Mouse (Mus musculus): ENCODE data around the gene Ndufa8. TPM values are rescaled to one million over a fixed set of nuclear protein-coding genes. Genes with fewer than 3 reads are reported as not detected.

Gene Ndufa8
- polyA plus RNA-seq, 1 experiment from 2014 or later = 287 TPM

Other genes starting within 250 kb of the Ndufa8 start
- gene Ttll11, start 69.5 kb downstream of the Ndufa8 start, polyA plus RNA-seq (2016; fragmentation: Nextera tagmentation; extraction: Ambion mirVana) = 1.5 and 1.8 TPM in 2 replicates
- not detected in 2 replicates for gene Morn5, start 52 bp upstream of the Ndufa8 start, polyA plus RNA-seq (2016; fragmentation: Nextera tagmentation; extraction: Ambion mirVana)
- 0.46 and 0.55 TPM in 2 replicates for gene Lhx6, start 56.0 kb upstream of the Ndufa8 start, polyA plus RNA-seq (2016; fragmentation: Nextera tagmentation; extraction: Ambion mirVana)
- 26.3 and 34.2 TPM in 2 replicates for gene Mrrf, start 87.0 kb upstream of the Ndufa8 start, polyA plus RNA-seq (2016; fragmentation: Nextera tagmentation; extraction: Ambion mirVana)
- gene Rbm18, start 87.4 kb upstream of the Ndufa8 start, polyA plus RNA-seq (2016; fragmentation: Nextera tagmentation; extraction: Ambion mirVana) = 52.4 and 56.1 TPM in 2 replicates
- 25.5 and 27.2 TPM in 2 replicates for gene Ptgs1, start 181.0 kb upstream of the Ndufa8 start, polyA plus RNA-seq (2016; fragmentation: Nextera tagmentation; extraction: Ambion mirVana)